Mouse (Mus musculus): Measurements from ENCODE around the gene Gm128.

The Gm128 gene

DNA sequence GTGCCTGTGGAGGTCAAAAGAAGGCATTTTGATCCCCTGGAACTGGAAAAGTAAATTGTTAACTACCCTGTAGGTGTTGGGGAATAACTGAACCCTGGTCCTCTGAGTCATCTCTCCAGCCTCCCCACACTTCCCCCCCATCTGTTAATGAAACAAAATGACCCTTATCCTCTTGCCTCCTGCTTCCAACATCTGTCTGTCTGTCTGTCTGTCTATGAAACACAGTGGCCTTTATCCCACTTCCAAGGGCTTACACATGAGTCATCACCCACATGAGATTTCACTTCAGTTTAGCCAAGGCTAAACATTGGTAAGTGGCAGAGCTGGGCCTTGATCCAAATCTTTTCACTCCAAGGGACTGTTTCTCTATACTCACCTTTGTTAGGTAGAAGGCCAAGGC, 26.5 kb upstream of the Gm128 start:
- DNase-seq (ENCODE audit: low spot score) = no peak

GRCm38 (mm10) chr3:95266052-95266451, 24.7 kb upstream of the Gm128 start:
- no peak for DNase-seq (ENCODE audit: low spot score)

- DNase-seq (ENCODE audit: low spot score) = no peak
Measured at GRCm38 (mm10) chr3:95264724-95265123, 23.3 kb upstream of the Gm128 start.

GRCm38 (mm10) chr3:95263089-95263739, 21.8 kb upstream of the Gm128 start:
- no peak for DNase-seq (ENCODE audit: low spot score)

GRCm38 (mm10) chr3:95261975-95262374, 20.6 kb upstream of the Gm128 start:
- DNase-seq (ENCODE audit: low spot score) = no peak

DNA sequence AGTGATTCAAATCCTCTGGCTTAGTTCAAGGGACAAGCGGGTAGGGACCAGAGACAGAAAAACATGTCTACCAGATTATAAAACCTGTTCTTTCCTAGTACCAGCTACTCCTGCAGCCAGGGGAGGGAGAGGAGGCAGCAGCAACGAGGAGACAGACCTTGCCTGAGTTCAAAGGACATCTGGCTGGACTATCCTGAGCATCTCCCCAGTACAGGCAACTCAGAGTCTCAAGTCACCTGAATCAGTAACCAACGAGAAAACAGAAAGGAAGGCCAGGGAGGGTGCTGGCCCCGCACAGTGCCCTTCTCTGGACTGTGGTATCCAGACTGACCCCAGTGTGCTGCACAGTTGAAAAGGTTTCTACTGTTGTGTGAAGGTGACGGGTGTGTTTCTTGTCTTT, 15.5 kb upstream of the Gm128 start:
- no peak for DNase-seq (ENCODE audit: low spot score)

DNA sequence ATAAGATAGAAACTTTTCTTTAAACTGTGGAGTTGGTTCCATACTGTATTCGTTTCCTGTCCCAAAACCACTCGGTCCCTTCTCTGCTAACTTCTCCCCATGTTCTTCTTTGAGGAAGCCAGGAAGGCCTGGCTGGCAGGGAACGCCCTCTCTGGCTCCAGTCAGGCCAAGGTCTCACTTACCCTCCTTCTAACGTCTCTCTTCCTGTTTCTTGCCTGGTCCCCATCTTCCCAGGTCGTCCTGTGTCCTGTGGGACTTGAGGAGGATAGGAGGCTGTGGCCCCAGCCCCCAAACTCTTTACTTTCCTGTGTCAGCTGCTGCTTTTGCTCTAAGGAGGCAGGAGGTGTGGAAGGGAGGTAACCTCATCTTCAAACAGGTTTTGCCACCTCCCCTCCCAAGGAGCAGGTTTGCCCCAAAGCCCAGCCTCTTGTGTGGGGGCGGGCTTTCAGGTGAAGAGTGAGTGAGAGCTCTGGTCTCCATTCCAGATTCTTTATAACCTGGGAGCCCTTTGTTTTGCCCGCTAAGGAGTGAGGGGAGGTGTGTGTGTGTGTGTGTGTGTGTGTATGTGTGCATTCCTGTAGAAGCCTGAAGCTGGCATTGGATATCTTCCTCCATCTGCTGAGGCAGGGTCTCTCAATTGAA, 9.5 kb upstream of the Gm128 start, which contains the start of gene Bnipl:
TSS of gene Bnipl (minus strand) at position 411 of the 642 bp plus-strand sequence.
- no peak for DNase-seq (ENCODE audit: low spot score)

- no peak for DNase-seq (ENCODE audit: low spot score)
Measured at GRCm38 (mm10) chr3:95250361-95250760, 9.0 kb upstream of the Gm128 start.

GRCm38 (mm10) chr3:95247660-95248336, 6.4 kb upstream of the Gm128 start:
- DNase-seq (ENCODE audit: low spot score) = no peak

GRCm38 (mm10) chr3:95246465-95247231, 5.2 kb upstream of the Gm128 start:
- peak; percentile 85 for DNase-seq (ENCODE audit: low spot score)

- no peak for DNase-seq (ENCODE audit: low spot score)
Measured at GRCm38 (mm10) chr3:95243086-95243485, 1.7 kb upstream of the Gm128 start.

GRCm38 (mm10) chr3:95240900-95241299, 498 bp downstream of the Gm128 start:
- peak; percentile 39 for DNase-seq (ENCODE audit: low spot score)

GRCm38 (mm10) chr3:95239971-95240370, 1.4 kb downstream of the Gm128 start:
- DNase-seq (ENCODE audit: low spot score) = no peak

- no peak for DNase-seq (ENCODE audit: low spot score)
Measured at GRCm38 (mm10) chr3:95239022-95239421, 2.4 kb downstream of the Gm128 start.

GRCm38 (mm10) chr3:95237541-95238099, 3.8 kb downstream of the Gm128 start:
- DNase-seq (ENCODE audit: low spot score) = no peak

GRCm38 (mm10) chr3:95235386-95236301, 5.8 kb downstream of the Gm128 start:
- no peak for DNase-seq (ENCODE audit: low spot score)

GRCm38 (mm10) chr3:95233303-95233980, 8.0 kb downstream of the Gm128 start:
- no peak for DNase-seq (ENCODE audit: low spot score)

DNA sequence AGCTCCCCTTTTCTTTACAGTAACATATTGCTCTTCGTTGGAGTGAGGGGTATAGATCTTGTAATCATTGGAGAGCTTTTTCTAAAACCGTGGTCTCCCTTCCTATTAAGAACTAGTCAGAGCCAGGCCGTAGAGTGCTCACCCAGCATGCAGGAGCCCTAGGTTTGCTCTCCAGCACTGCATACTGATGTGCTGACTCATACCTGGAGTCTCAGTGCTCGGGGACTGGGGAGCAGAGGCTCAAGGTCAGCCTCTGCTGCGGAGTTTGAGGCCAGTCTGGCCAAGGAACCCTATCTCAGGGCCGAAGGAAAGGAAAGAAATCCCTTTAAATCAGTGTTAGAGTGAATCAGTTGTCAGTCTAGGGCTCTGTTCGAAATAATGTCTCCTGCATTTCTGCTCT, 8.6 kb downstream of the Gm128 start:
- no peak for DNase-seq (ENCODE audit: low spot score)

GRCm38 (mm10) chr3:95231298-95232221, 9.8 kb downstream of the Gm128 start, which contains the start of gene Mllt11:
Gene Mllt11, minus strand, starts transcription at chr3:95232171.
- DNase-seq (ENCODE audit: low spot score) = no peak
